Mouse (Mus musculus) small intestine, adult 2 months (tissue): Measurements from ENCODE around the gene Trmt10b.

Experiments
- CTCF ChIP-seq: fragments of 200-500 bp; IDR thresholded peaks from 2 replicates; pipeline ENCODE4 v1.5.1; 2012; ENCODE audit warnings: low read depth, mild to moderate bottlenecking, control low read depth, inconsistent platforms, low read length, moderate library complexity, mixed read lengths; ENCODE audit not compliant: insufficient replicate concordance, insufficient read length; ENCODE audit errors: extremely low read depth
- POLR2A ChIP-seq: fragments of 200-500 bp; IDR thresholded peaks from 2 replicates; pipeline ENCODE4 v1.6.1; 2012; ENCODE audit warnings: low read depth, mild to moderate bottlenecking, control low read depth, inconsistent platforms, low read length, moderate library complexity

DNA sequence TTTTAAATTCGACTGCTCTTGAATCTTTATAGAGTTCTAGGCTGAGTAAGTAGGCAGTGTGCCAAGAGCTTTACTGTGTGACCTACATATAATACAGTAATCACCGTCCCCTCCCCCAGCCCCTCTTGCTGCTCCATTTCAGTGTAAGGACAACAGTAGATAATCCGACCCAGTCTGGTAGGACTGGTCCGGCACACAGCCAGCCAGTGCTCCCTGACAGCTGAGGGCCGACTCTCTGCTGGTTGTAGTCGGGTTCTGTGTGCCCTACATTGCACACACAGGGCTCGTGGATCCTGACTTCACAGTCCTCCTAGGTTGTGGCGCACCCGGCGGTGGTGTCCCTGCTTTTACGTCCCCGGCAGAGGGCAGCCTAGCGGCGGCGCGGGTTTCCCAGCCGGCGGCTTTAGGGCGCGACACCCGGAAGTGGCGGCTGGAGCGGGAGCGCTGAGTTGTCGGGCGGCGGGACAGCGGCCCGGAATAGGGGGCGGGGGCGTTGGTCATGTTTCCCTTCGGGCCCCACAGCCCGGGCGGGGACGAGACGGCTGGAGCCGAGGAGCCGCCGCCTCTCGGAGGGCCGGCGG, 44.8 kb downstream of the Trmt10b start, which contains the start of gene Dcaf10:
- TF ChIP-seq POLR2A (peak; percentile 69), CTCF (peak; percentile 40; the same call in 1 of the 2 replicates)
